Mouse (Mus musculus): Measurements from ENCODE around the gene Fndc3b. TPM values are rescaled to one million over a fixed set of nuclear protein-coding genes. Genes with fewer than 3 reads are reported as not detected.

Gene Fndc3b
- polyA plus RNA-seq, 1 experiment from 2014 or later, result 16.7 TPM

DNA sequence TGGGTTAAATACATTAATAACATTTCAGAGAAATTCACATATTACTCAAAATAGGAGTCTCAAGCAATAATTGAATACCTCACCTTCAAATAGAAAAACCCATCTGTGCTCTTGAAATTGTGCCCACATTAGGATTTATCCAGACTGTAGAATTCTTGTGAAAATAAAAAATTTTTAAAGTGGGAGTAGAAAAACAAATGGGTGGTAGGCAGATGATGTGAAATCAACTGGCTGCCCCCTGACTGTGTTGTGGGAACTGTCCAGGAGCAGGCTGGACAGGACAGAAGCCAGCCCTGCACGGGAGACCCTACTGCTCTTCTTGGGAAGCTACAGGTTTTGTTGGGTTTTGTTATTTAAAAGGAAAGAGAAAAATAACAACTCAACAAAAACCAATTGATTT lies 101.0 kb downstream of the Fndc3b start:
- Histone ChIP-seq H3K4me3 (ENCODE audit: inconsistent target) (no peak overlapping the region), H3K27ac (no peak overlapping the region), H3K79me2 (ENCODE audit: inconsistent target) (peaks cover 65% of the 10 kb centered on the region), H3K36me3 (ENCODE audit: inconsistent target) (no peaks in the 10 kb centered on the region)
- WGBS (ENCODE audit: missing documents), result 88% methylated on average over 1 of the region's 1 CpGs

DNA sequence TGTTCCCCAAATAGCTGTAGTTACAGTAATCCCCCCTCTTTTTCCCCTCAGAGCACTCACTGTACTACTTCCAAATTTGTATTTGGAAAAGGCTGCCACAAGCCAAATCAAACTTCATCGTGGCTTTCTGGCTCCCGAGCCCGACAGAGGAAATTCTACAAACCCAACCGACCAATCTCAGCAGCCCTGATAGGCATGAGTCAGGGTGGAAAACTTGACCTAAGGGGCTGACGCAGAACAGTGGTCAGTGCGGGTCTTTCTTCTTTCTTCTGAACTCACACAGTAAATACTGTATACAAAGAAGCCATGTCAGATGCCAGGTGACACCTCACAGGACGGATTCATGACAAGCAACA lies 103.3 kb downstream of the Fndc3b start:
- Histone ChIP-seq H3K36me3 (ENCODE audit: inconsistent target) (no peaks in the 10 kb centered on the region), H3K27ac (no peak overlapping the region; the same call in 1 of the 2 replicates), H3K79me2 (ENCODE audit: inconsistent target) (peaks cover 66% of the 10 kb centered on the region; the same call in 1 of the 2 replicates), H3K4me3 (ENCODE audit: inconsistent target) (no peak overlapping the region)
- 37% methylated on average over 7 of the region's 7 CpGs for WGBS (ENCODE audit: missing documents)

DNA sequence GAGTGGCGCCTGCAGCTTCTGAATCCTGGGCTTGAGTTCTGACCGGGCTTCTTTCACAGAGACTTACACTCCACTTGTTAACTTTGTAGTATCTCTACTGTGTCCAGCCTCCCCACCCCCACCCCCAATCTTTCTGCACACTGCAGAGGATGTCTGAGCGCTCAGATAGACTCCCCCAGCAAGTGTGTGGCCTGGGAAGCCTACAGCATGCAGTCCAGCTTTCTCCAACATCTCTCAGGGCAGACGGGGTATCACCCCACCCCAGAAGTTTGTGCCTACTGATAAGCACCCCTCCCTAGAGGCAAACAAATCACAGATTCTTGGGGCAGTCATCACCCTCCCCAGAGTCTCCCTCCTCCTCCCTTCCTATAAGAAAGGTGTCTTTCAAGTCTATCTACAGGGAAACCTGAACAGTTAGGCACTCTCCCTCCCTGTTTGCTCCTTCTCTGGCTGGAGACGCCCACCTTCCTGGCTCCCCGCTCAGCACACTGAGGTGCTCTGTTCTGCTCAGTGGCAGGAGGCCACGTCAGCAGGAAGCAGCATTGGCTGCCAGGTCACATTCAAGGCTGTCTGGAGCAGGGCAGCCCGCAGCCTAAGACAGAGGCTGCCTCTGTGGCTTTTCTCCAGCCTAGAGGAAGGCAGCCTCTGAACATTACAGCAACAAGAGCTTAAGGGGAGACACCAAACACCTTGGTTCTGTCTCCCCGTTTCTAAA lies 103.9 kb downstream of the Fndc3b start:
- peaks cover 65% of the 10 kb centered on the region; the same call in 1 of the 2 replicates for H3K79me2 ChIP-seq (ENCODE audit: inconsistent target)
- no peak overlapping the region; the same call in 1 of the 2 replicates for H3K27ac ChIP-seq
- WGBS (ENCODE audit: missing documents), result 68% methylated on average over 9 of the region's 9 CpGs

DNA sequence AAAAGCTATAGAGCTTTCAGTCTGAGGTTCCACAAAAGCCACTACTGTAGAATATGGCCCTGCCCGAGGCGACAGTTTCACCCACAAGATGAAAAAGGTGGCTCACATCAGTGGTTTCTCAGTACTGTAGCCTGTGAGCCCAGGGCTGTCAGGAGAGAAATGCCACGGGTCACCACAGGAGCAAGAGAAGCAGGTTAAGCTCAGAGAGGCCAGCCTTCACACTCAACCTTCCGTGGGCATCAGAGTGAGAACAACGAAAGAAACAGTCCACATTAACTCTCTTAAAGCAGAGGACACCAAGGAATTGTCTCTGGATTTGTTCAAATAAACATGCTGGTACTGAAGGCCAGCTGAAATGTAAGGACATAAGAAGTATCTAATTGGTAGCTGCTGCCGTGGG lies 104.5 kb downstream of the Fndc3b start:
- H3K36me3 ChIP-seq (ENCODE audit: inconsistent target), result no peaks in the 10 kb centered on the region
- 86% methylated on average over 6 of the region's 6 CpGs for WGBS (ENCODE audit: missing documents)
- H3K79me2 ChIP-seq (ENCODE audit: inconsistent target), result peaks cover 68% of the 10 kb centered on the region; the same call in 1 of the 2 replicates
- H3K4me3 ChIP-seq (ENCODE audit: inconsistent target), result no peak overlapping the region
- H3K27ac ChIP-seq, result no peak overlapping the region

More for the DNA sequence above, 103.9 kb downstream of the Fndc3b start:
- Histone ChIP-seq H3K4me3 (ENCODE audit: inconsistent target) (no peak overlapping the region), H3K36me3 (ENCODE audit: inconsistent target) (no peaks in the 10 kb centered on the region)

DNA sequence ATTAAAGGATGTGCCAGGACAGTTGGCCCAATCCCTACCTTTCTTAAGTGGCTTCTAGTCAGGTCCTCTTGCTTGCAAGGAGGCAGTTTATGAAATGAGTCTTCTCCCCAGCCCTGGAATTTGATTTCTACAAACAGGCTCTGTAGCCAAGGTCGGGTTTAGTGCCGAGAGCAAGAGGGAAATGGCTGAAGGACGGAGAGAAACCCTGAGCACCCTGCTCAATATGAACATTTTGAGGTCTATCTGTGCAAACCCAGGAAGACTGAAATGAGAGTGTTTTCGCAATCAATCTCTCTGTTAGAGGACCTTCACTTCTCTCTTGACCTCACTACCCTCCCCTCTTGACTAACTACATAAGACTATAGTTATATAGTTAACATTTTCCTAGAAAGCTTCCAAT lies 105.5 kb downstream of the Fndc3b start:
- no peak overlapping the region for H3K27ac ChIP-seq
- no peak overlapping the region for H3K4me3 ChIP-seq (ENCODE audit: inconsistent target)
- H3K79me2 ChIP-seq (ENCODE audit: inconsistent target), result peaks cover 68% of the 10 kb centered on the region; the same call in 1 of the 2 replicates
- H3K36me3 ChIP-seq (ENCODE audit: inconsistent target), result no peaks in the 10 kb centered on the region
- 65% methylated on average over 4 of the region's 4 CpGs for WGBS (ENCODE audit: missing documents)

DNA sequence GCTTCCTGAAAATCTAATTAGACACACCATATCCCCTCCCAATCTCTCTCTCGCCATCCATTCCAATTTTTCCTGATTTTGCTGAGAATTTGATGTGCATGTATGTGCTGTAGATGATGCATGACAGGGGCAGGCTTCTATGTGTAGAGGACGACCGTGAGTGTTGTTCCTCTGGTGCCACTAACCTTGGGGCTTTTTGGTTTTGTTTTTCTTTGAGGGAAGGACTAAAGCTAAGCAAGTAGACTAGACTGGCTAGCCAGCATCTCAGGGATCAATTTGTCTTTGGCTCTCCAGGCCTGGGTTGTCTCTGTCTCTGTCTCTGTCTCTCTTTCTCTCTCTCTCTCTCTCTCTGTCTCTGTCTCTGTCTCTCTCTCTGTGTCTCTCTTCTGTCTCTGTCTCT lies 106.0 kb downstream of the Fndc3b start:
- no peaks in the 10 kb centered on the region for H3K36me3 ChIP-seq (ENCODE audit: inconsistent target)
- H3K79me2 ChIP-seq (ENCODE audit: inconsistent target), result peaks cover 72% of the 10 kb centered on the region
- WGBS (ENCODE audit: missing documents), result 93% methylated on average over 3 of the region's 3 CpGs
- H3K4me3 ChIP-seq (ENCODE audit: inconsistent target), result no peak overlapping the region
- H3K27ac ChIP-seq, result no peak overlapping the region

DNA sequence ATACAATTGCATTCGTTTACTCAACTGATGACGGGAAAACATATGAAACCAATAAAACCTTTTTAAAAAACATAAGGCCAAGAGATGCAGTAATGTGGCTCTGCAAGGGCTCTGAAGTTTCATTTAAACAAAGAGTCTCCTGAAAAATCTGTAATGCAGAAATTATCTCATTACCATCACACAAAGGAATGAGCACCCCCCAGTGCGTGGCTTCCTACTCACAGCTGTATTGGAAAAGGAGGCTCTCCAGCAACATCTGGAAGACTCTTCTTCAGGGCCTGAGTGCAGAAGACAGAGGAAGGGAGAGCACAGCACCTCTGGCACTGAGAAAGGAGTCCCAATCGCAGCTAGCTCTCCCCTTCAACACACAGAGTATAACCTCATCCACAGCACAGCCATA lies 106.5 kb downstream of the Fndc3b start:
- 92% methylated on average over 4 of the region's 4 CpGs for WGBS (ENCODE audit: missing documents)
- no peaks in the 10 kb centered on the region for H3K36me3 ChIP-seq (ENCODE audit: inconsistent target)
- H3K27ac ChIP-seq, result no peak overlapping the region
- peaks cover 72% of the 10 kb centered on the region for H3K79me2 ChIP-seq (ENCODE audit: inconsistent target)
- no peak overlapping the region for H3K4me3 ChIP-seq (ENCODE audit: inconsistent target)

DNA sequence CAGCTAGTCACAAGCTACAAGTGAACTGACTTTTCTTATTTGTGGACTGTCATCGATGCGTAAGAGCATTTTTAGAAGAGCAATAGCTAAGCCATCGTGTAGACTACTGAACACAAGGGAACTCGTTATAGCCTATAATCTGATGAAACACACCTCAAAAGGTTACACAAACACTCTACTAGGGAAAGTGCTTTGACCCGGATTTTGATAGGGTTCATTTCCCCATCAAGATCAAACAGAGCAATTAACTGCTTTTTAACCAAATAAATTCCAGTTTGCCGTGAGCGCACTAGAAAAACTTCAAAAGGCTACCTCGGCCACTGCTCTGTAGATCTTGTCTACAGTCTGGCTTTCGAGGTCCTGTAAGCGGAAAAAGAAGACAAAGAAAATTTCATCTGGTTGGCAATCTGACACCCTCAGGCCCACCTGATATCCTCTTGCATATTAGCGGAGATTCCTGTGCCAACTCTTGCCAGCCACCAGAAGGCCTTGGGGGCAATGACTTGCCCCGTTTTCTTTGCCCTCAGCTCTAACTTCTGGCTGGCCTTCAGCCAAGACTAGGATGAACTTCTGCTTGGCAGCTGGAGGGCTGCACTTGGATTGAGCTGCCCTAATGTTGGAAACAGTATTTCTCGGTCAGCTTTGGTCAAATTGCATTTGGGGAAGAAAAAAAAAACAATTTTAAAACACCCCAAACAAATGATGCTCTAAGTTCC lies 107.0 kb downstream of the Fndc3b start:
- no peaks in the 10 kb centered on the region for H3K36me3 ChIP-seq (ENCODE audit: inconsistent target)
- H3K79me2 ChIP-seq (ENCODE audit: inconsistent target), result peaks cover 78% of the 10 kb centered on the region
- 85% methylated on average over 13 of the region's 13 CpGs for WGBS (ENCODE audit: missing documents)
- no peak overlapping the region for H3K27ac ChIP-seq
- H3K4me3 ChIP-seq (ENCODE audit: inconsistent target), result no peak overlapping the region

DNA sequence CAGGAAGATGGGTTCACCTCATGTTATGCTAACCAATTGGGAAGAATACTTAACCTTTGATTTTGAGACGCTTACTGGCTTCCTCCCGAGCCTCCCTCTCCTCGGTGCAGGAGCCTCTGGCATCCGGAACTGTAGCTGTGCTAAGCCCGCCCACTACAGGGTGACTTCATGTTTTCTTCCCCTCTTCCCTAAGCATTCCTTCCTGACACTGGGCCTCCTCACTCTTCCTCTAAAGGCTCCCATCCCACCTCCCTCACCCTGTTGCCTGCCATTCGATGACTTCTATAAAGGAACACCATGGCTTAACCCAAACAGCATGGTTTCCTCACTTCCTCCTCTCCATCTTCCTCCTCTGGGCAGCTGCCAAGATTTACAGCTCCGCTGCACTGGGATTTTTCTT lies 110.5 kb downstream of the Fndc3b start:
- no peak overlapping the region for H3K4me3 ChIP-seq (ENCODE audit: inconsistent target)
- no peaks in the 10 kb centered on the region for H3K36me3 ChIP-seq (ENCODE audit: inconsistent target)
- peaks cover 81% of the 10 kb centered on the region for H3K79me2 ChIP-seq (ENCODE audit: inconsistent target)
- 40% methylated on average over 7 of the region's 7 CpGs for WGBS (ENCODE audit: missing documents)
- H3K27ac ChIP-seq, result no peak overlapping the region

DNA sequence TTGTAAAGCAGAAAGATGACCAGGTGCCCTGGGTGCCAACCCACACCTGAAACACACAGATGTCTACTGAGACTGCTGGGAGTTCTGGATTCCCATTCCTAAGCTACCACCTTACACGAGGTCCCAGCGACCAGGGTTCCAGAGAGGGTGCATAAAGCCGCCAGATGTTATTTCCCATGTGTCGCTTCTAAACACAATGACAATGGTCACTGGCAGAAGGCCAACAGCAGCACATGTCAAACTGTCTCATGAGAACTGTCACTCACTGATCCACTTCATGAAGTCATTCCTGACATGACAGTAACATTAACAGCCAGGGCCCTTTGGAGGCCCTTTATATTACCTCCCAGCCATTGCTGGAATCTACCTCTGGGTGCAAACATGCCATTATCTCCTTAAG lies 110.9 kb downstream of the Fndc3b start:
- no peak overlapping the region for H3K4me3 ChIP-seq (ENCODE audit: inconsistent target)
- H3K27ac ChIP-seq, result no peak overlapping the region
- no peaks in the 10 kb centered on the region for H3K36me3 ChIP-seq (ENCODE audit: inconsistent target)
- 88% methylated on average over 4 of the region's 4 CpGs for WGBS (ENCODE audit: missing documents)
- H3K79me2 ChIP-seq (ENCODE audit: inconsistent target), result peaks cover 81% of the 10 kb centered on the region

DNA sequence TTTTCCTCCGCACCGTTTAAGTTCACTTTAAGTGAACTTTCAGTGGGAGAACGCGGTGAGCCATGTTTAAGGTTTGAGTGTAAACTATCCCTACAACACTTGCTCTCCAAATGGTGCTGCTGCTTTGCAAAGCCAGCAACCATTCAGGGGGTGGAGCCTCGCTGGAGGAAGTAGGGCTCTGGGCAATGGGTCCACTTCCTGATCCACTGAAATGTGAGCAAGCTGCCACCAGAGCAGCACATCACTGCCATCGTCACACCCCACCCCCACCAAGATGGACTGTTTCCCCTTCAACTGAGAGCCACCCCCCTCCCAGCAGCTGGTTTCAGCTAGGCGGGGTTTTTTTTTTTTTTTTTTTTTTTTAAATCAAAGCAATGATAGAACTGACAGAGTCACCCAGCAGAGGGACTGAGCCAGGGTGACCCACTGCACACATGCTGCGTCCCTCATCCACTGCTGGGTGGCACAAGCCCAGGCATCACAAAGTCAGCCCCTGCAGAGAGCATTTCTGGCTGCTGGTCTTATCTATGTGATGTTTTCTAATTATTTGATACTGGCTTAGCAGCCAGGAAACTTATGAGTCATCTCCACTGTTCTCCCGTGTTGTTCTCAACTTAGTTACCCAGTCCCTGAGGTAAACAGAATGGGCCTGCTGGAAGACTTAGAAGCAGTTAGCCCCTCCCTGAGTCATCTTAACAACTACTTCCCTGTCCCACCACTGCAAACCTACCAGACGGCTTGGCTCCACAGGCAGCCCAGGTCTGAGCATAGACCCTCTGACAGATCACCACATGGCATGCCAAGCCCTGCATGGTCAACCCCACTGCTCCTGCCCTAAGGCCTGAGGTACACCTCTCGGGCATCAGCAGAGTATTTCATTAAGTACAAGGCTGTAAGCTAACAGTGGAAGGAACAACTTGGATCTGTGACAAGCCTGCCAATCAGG lies 112.4 kb downstream of the Fndc3b start:
- Histone ChIP-seq H3K4me3 (ENCODE audit: inconsistent target) (no peak overlapping the region), H3K79me2 (ENCODE audit: inconsistent target) (peaks cover 81% of the 10 kb centered on the region), H3K27ac (no peak overlapping the region), H3K36me3 (ENCODE audit: inconsistent target) (no peaks in the 10 kb centered on the region)
- WGBS (ENCODE audit: missing documents), result 92% methylated on average over 10 of the region's 11 CpGs

DNA sequence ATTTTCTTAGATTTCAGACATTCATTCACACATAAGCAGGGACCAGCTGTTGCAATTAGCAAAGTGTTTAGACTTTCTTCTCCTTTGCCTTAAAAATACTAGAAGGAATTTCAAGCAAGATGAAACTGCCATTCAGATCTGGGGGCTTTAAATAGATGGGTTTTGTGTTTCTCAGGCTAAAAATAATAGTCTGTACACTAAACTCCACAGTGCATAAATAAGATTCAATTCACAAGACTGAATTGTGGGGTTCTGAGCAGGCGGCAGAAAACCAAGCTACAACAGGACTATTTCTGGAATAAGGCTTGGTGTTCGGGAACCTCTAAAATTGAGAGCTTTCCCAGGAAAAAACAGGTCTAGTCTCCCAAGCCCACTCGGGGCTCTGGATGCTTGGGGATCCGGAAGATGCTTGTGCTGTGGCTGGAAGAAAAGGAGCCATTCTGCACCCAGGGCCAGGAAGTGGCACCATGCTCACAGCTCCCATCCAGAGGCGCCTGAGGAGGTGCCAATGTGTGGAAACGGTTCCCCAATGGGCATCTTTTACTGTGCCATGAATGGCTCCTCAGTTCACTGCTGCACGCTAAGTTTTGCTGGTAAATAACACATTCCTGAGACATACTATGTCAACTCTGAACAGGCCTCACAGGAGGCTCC lies 117.5 kb downstream of the Fndc3b start:
- 98% methylated on average over 7 of the region's 7 CpGs for WGBS (ENCODE audit: missing documents)
- Histone ChIP-seq H3K36me3 (ENCODE audit: inconsistent target) (no peaks in the 10 kb centered on the region), H3K4me3 (ENCODE audit: inconsistent target) (no peak overlapping the region), H3K27ac (no peak overlapping the region), H3K79me2 (ENCODE audit: inconsistent target) (peaks cover 95% of the 10 kb centered on the region)

DNA sequence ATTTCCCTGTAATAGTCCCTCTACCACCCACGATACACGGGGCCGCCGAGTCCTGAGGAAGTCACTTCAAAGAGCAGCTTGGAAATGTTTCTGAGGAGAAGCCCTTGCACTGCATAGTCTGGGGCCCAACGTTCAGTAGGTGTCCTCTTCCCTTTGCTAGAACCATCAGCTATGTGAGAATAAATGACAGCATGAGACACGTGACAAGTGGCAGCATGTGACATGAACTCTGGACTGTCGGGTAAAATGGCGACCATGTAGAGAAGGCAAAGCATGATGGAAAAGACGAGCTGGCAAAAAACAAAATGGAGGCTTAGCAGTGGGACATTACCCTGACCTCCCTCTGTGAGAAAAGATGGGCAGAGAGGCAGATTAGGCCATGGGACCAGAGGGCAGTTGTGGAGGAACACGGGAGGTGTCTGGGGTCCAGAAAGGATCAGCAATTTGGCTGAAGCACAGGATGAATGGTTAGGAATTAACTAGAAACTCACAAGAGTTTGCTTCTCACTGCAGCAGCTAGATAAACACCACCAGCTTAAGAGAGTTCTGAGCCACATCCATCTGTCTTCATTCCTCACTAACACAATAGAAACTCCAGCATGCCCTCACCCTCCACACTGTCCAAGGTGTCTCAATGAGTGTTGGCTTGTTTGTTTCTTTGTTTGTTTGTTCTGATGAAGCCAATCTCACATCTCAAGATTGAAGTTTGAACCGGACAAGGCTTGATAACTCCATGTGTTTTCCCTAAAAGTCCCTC lies 118.2 kb downstream of the Fndc3b start:
- Histone ChIP-seq H3K79me2 (ENCODE audit: inconsistent target) (peaks cover 95% of the 10 kb centered on the region), H3K36me3 (ENCODE audit: inconsistent target) (no peaks in the 10 kb centered on the region), H3K4me3 (ENCODE audit: inconsistent target) (no peak overlapping the region), H3K27ac (no peak overlapping the region)
- 95% methylated on average over 11 of the region's 11 CpGs for WGBS (ENCODE audit: missing documents)

DNA sequence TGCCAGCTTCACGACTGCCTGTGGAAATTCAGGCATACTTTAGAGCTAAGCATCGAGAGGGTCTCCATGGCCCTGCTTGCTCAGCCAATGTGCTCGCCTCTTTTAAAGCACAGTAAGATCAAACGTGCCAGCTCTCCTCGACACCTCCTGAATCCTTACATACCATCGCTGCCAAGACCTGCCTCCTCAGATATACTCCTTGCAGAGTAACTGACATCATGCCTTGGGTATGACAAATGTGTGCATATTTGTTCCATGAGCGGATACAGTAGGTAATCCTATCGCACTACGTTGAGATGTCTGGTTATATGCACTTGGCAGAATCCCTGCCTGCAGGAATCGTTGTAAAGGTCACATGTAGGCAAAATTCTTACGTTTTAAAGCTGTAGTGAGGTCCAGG lies 120.3 kb downstream of the Fndc3b start:
- Histone ChIP-seq H3K79me2 (ENCODE audit: inconsistent target) (peaks cover 100% of the 10 kb centered on the region), H3K4me3 (ENCODE audit: inconsistent target) (no peak overlapping the region), H3K36me3 (ENCODE audit: inconsistent target) (no peaks in the 10 kb centered on the region), H3K27ac (no peak overlapping the region)
- WGBS (ENCODE audit: missing documents), result 95% methylated on average over 11 of the region's 11 CpGs
